Comparison of ENCODE assay signal across 8 mouse cellular contexts in genomic region chr15:21407324-21408044, GRCm38 (mm10).
DNase-seq lines count a peak whose midpoint lies in the region; ATAC-seq and TF ChIP-seq lines count a peak whose summit lies in the region.

No protein-coding gene starts in this region.

- no peak overlapping the region for H3K27ac ChIP-seq in liver, postnatal 0 days (ENCODE audit: low read depth)
- H3K27ac ChIP-seq in liver, embryonic 12.5 days: no peak overlapping the region
- H3K27ac ChIP-seq in forebrain, embryonic 16.5 days (ENCODE audit: low read length): no peak overlapping the region
- H3K27ac ChIP-seq in midbrain, postnatal 0 days (ENCODE audit: low read depth, low read length): no peak overlapping the region

- no peaks in the 10 kb centered on the region for H3K36me3 ChIP-seq in liver, postnatal 0 days (replicated peaks; ENCODE audit: insufficient read depth, low read length)
- H3K36me3 ChIP-seq in liver, embryonic 12.5 days: no peaks in the 10 kb centered on the region
- H3K36me3 ChIP-seq in forebrain, embryonic 16.5 days (ENCODE audit: control insufficient read depth, insufficient read depth): no peaks in the 10 kb centered on the region
- H3K36me3 ChIP-seq in midbrain, postnatal 0 days (ENCODE audit: insufficient read depth, low read length): no peaks in the 10 kb centered on the region

- H3K27me3 ChIP-seq in liver, postnatal 0 days (ENCODE audit: insufficient read depth, low read length): no peaks in the 10 kb centered on the region
- H3K27me3 ChIP-seq in liver, embryonic 12.5 days (replicated peaks): no peaks in the 10 kb centered on the region
- H3K27me3 ChIP-seq in forebrain, embryonic 16.5 days (replicated peaks; ENCODE audit: control insufficient read depth, insufficient read depth, low read length): no peaks in the 10 kb centered on the region
- no peaks in the 10 kb centered on the region for H3K27me3 ChIP-seq in midbrain, postnatal 0 days (ENCODE audit: insufficient read depth, low read length)

- no peak overlapping the region for H3K4me2 ChIP-seq in liver, postnatal 0 days (ENCODE audit: low read depth, low read length)
- H3K4me2 ChIP-seq in liver, embryonic 12.5 days: no peak overlapping the region
- no peak overlapping the region for H3K4me2 ChIP-seq in forebrain, embryonic 16.5 days (ENCODE audit: low read length)
- H3K4me2 ChIP-seq in midbrain, postnatal 0 days (ENCODE audit: low read depth, low read length, poor library complexity, severe bottlenecking): no peak overlapping the region

- H3K9me3 ChIP-seq in liver, postnatal 0 days (ENCODE audit: low read length): no peaks in the 10 kb centered on the region
- H3K9me3 ChIP-seq in liver, embryonic 12.5 days (replicated peaks): no peaks in the 10 kb centered on the region
- no peaks in the 10 kb centered on the region for H3K9me3 ChIP-seq in forebrain, embryonic 16.5 days (ENCODE audit: control insufficient read depth, low read length)
- H3K9me3 ChIP-seq in midbrain, postnatal 0 days (ENCODE audit: low read length): no peaks in the 10 kb centered on the region

- intact Hi-C loops in heart, postnatal 36 days (cut with DNase I): loop anchor here (10.0 kb wide), 1 partner anchor 303 kb away; no protein-coding TSS in a partner anchor

- no peak overlapping the region for H3K9ac ChIP-seq in liver, postnatal 0 days (replicated peaks)
- no peak overlapping the region for H3K9ac ChIP-seq in liver, embryonic 12.5 days
- no peak overlapping the region for H3K9ac ChIP-seq in forebrain, embryonic 16.5 days (replicated peaks; ENCODE audit: low read depth, low read length)
- no peak overlapping the region for H3K9ac ChIP-seq in midbrain, postnatal 0 days (replicated peaks; ENCODE audit: low read length, poor library complexity, severe bottlenecking)

- no peak for TF ChIP-seq EP300 in liver, postnatal 0 days (IDR thresholded peaks at IDR 0.05; ENCODE audit: low read depth)

- no peak overlapping the region for H3K4me3 ChIP-seq in liver, postnatal 0 days (ENCODE audit: low read depth, low read length)
- H3K4me3 ChIP-seq in liver, embryonic 12.5 days: no peak overlapping the region
- H3K4me3 ChIP-seq in forebrain, embryonic 16.5 days (replicated peaks; ENCODE audit: low read length): no peak overlapping the region
- H3K4me3 ChIP-seq in midbrain, postnatal 0 days (ENCODE audit: low read depth, low read length): no peak overlapping the region

- no peaks in the 10 kb centered on the region for H3K4me1 ChIP-seq in liver, postnatal 0 days (ENCODE audit: insufficient read depth)
- H3K4me1 ChIP-seq in liver, embryonic 12.5 days: no peaks in the 10 kb centered on the region
- no peaks in the 10 kb centered on the region for H3K4me1 ChIP-seq in forebrain, embryonic 16.5 days (replicated peaks; ENCODE audit: control insufficient read depth, insufficient read depth, low read length)
- H3K4me1 ChIP-seq in midbrain, postnatal 0 days (ENCODE audit: insufficient read depth, low read length): no peaks in the 10 kb centered on the region

- 62% methylated on average over 2 of the region's 2 CpGs for WGBS in liver, postnatal 0 days (ENCODE audit: insufficient replicate concordance)
- 56% methylated on average over 2 of the region's 2 CpGs for WGBS in liver, embryonic 12.5 days (ENCODE audit: insufficient replicate concordance)
- 71% methylated on average over 2 of the region's 2 CpGs for WGBS in forebrain, embryonic 16.5 days
- WGBS in midbrain, postnatal 0 days: 69% methylated on average over 2 of the region's 2 CpGs

- no peak for ATAC-seq in liver, postnatal 0 days
- no peak for ATAC-seq in liver, embryonic 12.5 days
- peak; percentile 78 for ATAC-seq in forebrain, embryonic 16.5 days
- peak; percentile 56; the same call in 1 of the 2 replicates for ATAC-seq in midbrain, postnatal 0 days (ENCODE audit: low FRiP score)
- ATAC-seq in inflammation-experienced regulatory T-cells, adult 6 months: no peak

- peak; percentile 28 to 62 for DNase-seq in cerebellum, postnatal 14 days
- no peak for DNase-seq in cerebellum, adult 11 months
- DNase-seq in liver, postnatal 0 days: no peak
- DNase-seq in midbrain, postnatal 0 days (ENCODE audit: low spot score): peak; percentile 82
- no peak for DNase-seq in heart, postnatal 36 days

- peak; percentile 55 for TF ChIP-seq CTCF in liver, postnatal 0 days (IDR thresholded peaks at IDR 0.05; ENCODE audit: low read depth)
- TF ChIP-seq CTCF in midbrain, postnatal 0 days (IDR thresholded peaks at IDR 0.05): peak; percentile 94

Comparison
In these comparisons a context has a peak if more than half of its experiments do, and no peak if none do; other contexts are left out.
1. DNase-seq: peak in cerebellum, postnatal 14 days (2 of 2) and midbrain, postnatal 0 days (single experiment); none in cerebellum, adult 11 months (single experiment), liver, postnatal 0 days (single experiment) and heart, postnatal 36 days (0 of 2).
2. ATAC-seq: peak in forebrain, embryonic 16.5 days (single experiment) and midbrain, postnatal 0 days (single experiment); none in liver, postnatal 0 days (single experiment), liver, embryonic 12.5 days (single experiment) and inflammation-experienced regulatory T-cells, adult 6 months (single experiment).